Mouse (Mus musculus): ENCODE measurements around the gene Slc4a1.

DNA sequence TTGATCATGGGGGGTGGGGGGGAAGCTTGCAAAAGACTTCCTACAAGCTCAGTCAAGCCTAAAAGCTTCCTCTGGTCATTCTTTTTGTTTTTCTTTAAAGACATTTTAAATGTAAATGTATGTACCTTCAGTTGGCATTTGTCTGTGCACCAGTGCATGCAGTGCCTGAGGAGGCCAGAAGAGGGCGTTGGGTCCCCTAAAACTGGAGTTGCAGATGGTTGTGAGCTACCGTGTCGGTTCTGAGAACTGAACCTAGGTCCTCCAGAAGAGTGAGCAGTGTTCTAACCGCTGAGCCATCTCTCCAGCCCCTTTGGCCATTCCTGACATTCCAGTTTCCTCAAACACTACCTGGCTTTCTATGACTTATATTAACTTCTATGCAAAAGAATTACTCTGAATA, 26.4 kb downstream of the Slc4a1 start:
- TF ChIP-seq POLR2A (IDR thresholded peaks at IDR 0.05; ENCODE audit: insufficient read depth, low read length): no peak
- TF ChIP-seq CTCF (IDR thresholded peaks at IDR 0.05; ENCODE audit: low read depth, low read length): peak; percentile 77
- TF ChIP-seq EP300 (IDR thresholded peaks at IDR 0.05; ENCODE audit: insufficient read depth, low read depth, low read length): no peak

Measured in ES-Bruce4 (cell line).